Mouse (Mus musculus) heart, embryonic 11.5 days (tissue): ENCODE data around the gene Nmt2. TPM values are rescaled to one million over a fixed set of nuclear protein-coding genes. Genes with fewer than 3 reads are reported as not detected.

ENCODE experiments used
- ATAC-seq: fragments of 200-750 bp; cut with Nextera tagmentation; replicated peaks from 2 replicates; pipeline ENCODE4 v1.8.0; 2017; ENCODE audit warnings: moderate library complexity; ENCODE audit not compliant: insufficient number of reproducible peaks, low FRiP score, low TSS enrichment
- H3K27ac ChIP-seq: fragments of 300-500 bp; sonication (generic); 2 replicates; pipeline ENCODE4 v1.5.1; 2014; ENCODE audit warnings: mild to moderate bottlenecking, low read depth, low read length
- H3K27me3 ChIP-seq: fragments of 300-500 bp; sonication (generic); 2 replicates; pipeline ENCODE4 v1.6.1; 2014; ENCODE audit warnings: mild to moderate bottlenecking, low read length, mixed read lengths; ENCODE audit not compliant: control insufficient read depth, insufficient read depth
- H3K36me3 ChIP-seq: fragments of 300-500 bp; sonication (generic); 2 replicates; pipeline ENCODE4 v1.6.1; 2014; ENCODE audit warnings: mild to moderate bottlenecking, low read length, moderate library complexity, mixed read lengths; ENCODE audit not compliant: control insufficient read depth, insufficient read depth
- H3K4me1 ChIP-seq: fragments of 300-500 bp; sonication (generic); 2 replicates; pipeline ENCODE4 v1.6.1; 2014; ENCODE audit warnings: low read length; ENCODE audit not compliant: control insufficient read depth, insufficient read depth
- H3K4me2 ChIP-seq: fragments of 300-500 bp; sonication (generic); 2 replicates; pipeline ENCODE4 v1.6.1; 2014; ENCODE audit warnings: mild to moderate bottlenecking, moderate library complexity
- H3K4me3 ChIP-seq: fragments of 300-500 bp; sonication (generic); 2 replicates; pipeline ENCODE4 v1.5.1; 2014; ENCODE audit warnings: low read depth, low read length
- H3K9ac ChIP-seq: fragments of 300-500 bp; sonication (generic); 2 replicates; pipeline ENCODE4 v1.6.1; 2014; ENCODE audit warnings: mild to moderate bottlenecking, low read depth, low read length, moderate library complexity
- H3K9me3 ChIP-seq: fragments of 300-500 bp; sonication (generic); replicated peaks from 2 replicates; pipeline ENCODE4 v1.6.1; 2016; ENCODE audit warnings: low read length; ENCODE audit not compliant: control insufficient read depth
- WGBS: fragments of 180-500 bp; shearing (Covaris S2); extraction: QIAGEN DNeasy Blood & Tissue Kit; methylation state at CpG from one replicate; pipeline ENCODE4 v1.1.7; 2014; ENCODE audit not compliant: insufficient replicate concordance; 5-methylcytosine and 5-hydroxymethylcytosine counted together
- polyA plus RNA-seq: library from polyadenylated mRNA; unstranded; fragments of >200 nt; fragmentation: Nextera tagmentation; extraction: Ambion mirVana; gene quantifications from 2 replicates; pipeline ENCODE4 v1.2.1, GENCODE M21; 2014

Gene Nmt2
- polyA plus RNA-seq, 1 experiment from 2014 or later = 38.2 TPM

DNA sequence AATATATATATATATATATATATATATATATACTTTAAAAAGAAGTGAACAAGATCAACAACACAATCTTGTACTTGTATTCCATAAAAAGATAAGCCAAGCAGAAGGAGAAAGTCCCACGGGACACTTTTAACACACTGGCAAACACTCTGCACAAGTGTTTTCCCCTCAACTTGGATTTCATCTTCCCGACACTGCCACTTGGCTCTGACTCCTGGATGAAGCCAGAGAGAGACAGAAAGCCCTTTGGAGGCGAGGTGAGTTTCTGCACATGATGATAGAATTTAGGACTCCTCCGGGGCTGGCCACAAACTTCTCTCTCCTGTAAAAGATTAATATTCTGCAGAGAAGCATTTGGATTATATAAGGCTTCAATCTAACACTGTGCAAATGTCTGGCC lies 2.7 kb upstream of the Nmt2 start:
- no peak overlapping the region for H3K4me3 ChIP-seq
- no peak overlapping the region for H3K27ac ChIP-seq
- H3K9me3 ChIP-seq = no peaks in the 10 kb centered on the region
- H3K4me1 ChIP-seq = peaks cover 11% of the 10 kb centered on the region
- H3K9ac ChIP-seq = no peak overlapping the region
- H3K27me3 ChIP-seq = no peaks in the 10 kb centered on the region
- WGBS = 78% methylated on average over 4 of the region's 4 CpGs
- no peaks in the 10 kb centered on the region for H3K36me3 ChIP-seq
- no peak for ATAC-seq
- no peak overlapping the region for H3K4me2 ChIP-seq

DNA sequence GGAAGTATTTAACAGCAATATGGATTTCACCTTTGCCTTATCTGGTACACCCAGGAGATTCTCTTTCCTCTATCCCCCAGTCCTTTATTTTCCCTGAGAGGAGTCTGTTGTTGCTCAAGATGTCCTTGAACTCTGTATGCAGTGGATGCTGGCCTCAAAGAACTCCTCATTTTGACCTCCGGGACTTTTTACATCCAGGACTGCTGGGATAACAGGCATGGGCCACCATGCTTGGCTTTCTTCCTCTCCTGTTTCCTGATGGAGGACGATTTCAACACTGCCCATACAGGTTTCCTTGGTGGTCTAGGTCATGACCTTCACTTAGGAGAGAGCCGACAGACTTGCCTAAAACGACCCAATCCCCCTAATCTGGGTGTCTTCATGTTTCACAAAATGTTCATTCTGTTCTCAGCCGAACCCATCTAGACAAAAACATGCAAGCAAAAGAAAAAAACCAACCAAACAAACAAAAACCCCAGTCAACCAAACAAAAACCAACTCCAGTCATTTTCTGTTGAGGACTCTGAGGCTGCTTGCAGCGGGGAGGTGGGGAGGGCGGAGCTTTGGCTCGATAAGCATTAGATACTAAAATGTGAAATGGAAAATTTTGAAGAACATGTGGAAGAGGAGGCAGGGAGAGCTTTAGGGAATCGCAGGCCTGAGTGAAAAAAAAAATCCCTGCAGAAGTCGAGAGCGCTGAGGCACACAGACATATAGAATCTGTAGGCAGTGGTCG lies 978 bp upstream of the Nmt2 start:
- peak overlapping the region; percentile 86 for H3K4me3 ChIP-seq
- 10% methylated on average over 12 of the region's 12 CpGs for WGBS
- no peaks in the 10 kb centered on the region for H3K27me3 ChIP-seq
- H3K36me3 ChIP-seq = no peaks in the 10 kb centered on the region
- H3K4me1 ChIP-seq = peaks cover 11% of the 10 kb centered on the region
- peak overlapping the region; percentile 69 for H3K4me2 ChIP-seq
- no peaks in the 10 kb centered on the region for H3K9me3 ChIP-seq
- peak overlapping the region; percentile 80 for H3K27ac ChIP-seq
- H3K9ac ChIP-seq = peak overlapping the region; percentile 71
- ATAC-seq = no peak

DNA sequence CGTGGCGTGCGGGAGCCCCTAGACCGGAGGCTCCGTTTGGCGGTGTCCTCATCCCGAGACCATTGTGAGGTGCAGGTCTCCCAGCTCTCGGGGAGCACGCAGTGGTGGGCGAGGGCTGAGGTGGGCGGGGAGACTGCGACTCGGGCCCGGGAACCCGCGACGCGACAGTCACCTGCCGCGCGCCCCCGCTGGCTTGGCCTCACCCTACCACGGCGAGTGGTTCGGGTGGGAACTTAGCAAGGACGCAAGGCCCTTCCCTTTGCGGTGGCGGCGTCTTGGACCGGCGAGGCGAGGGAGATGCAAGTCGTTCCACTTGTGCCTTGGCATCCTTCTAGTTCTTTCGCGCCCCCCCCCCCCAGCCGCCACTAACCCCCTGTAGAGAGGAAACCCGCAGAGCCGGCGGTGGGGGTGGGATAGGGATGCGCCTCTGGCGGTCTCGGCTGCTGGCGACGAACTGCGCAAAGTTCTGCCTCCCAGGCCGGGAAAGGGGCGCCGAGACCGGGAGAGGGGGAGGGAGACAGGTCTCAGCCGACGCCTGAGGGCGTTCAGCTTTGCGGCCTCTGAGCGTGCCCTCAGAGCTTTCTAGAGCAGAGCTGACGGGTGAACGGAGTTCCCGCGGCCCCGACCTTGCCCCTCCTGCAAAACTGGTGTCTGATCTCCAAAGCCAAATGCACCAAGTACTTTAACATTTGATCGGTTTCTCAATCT lies 615 bp downstream of the Nmt2 start:
- WGBS = under 1% methylated on average over 52 of the region's 60 CpGs
- no peaks in the 10 kb centered on the region for H3K36me3 ChIP-seq
- H3K9me3 ChIP-seq = no peaks in the 10 kb centered on the region
- H3K27me3 ChIP-seq = no peaks in the 10 kb centered on the region
- peak overlapping the region; percentile 83 for H3K4me2 ChIP-seq
- H3K4me3 ChIP-seq = peak overlapping the region; percentile 86
- H3K27ac ChIP-seq = peak overlapping the region; percentile 89
- H3K4me1 ChIP-seq = peaks cover 11% of the 10 kb centered on the region
- peak; percentile 35 for ATAC-seq
- peak overlapping the region; percentile 89 for H3K9ac ChIP-seq

DNA sequence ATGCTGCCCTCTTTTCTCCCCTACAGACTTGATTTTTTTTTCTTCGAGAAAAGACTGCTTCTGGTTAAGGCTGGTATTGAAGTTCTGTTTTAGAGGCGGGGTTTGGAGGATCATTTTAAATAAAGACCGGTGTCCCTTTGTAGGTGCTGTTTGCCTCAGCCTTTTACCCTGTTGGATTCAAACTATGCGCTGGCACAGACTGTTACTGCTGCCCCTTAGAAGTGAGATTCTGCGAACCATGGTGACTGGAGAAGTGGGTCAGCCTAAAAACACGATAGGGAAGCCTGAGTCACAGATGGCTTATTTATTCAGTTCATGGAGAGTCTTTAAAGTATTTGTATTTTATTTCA lies 1.1 kb downstream of the Nmt2 start:
- no peaks in the 10 kb centered on the region for H3K9me3 ChIP-seq
- peak overlapping the region; percentile 89 for H3K27ac ChIP-seq
- no peak for ATAC-seq
- H3K27me3 ChIP-seq = no peaks in the 10 kb centered on the region
- H3K4me1 ChIP-seq = peaks cover 11% of the 10 kb centered on the region
- H3K4me2 ChIP-seq = peak overlapping the region; percentile 83
- H3K36me3 ChIP-seq = no peaks in the 10 kb centered on the region
- WGBS = 2% methylated on average over 6 of the region's 6 CpGs
- H3K4me3 ChIP-seq = peak overlapping the region; percentile 86
- peak overlapping the region; percentile 89 for H3K9ac ChIP-seq

DNA sequence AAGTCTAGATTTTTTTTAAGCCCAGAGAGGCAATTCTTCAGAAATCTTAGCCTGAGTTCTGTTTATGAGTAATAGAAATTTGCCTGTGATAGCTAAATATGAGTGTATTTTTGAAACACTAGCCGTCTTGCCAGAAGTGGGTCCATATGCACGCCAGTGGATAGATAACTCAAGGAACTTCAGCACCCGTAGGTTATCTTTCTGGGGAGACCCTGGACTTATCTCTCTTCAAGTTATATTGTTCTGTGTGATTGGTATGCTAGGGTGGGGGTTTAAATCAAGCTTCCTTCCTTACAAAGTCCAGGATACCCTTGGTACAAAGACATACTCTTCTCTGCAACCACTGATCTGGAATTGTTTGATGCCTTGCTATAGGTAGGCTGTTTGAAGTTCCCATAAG lies 1.7 kb downstream of the Nmt2 start:
- Histone ChIP-seq H3K9me3 (no peaks in the 10 kb centered on the region), H3K4me2 (peak overlapping the region; percentile 83), H3K27ac (peak overlapping the region; percentile 89; the same call in 1 of the 2 replicates), H3K36me3 (no peaks in the 10 kb centered on the region), H3K4me3 (peak overlapping the region; percentile 86), H3K4me1 (peaks cover 11% of the 10 kb centered on the region), H3K27me3 (no peaks in the 10 kb centered on the region), H3K9ac (0 out of 2 replicates have a peak overlapping the region, but pooled peaks have one; percentile 28)
- no peak for ATAC-seq
- 13% methylated on average over 3 of the region's 3 CpGs for WGBS

DNA sequence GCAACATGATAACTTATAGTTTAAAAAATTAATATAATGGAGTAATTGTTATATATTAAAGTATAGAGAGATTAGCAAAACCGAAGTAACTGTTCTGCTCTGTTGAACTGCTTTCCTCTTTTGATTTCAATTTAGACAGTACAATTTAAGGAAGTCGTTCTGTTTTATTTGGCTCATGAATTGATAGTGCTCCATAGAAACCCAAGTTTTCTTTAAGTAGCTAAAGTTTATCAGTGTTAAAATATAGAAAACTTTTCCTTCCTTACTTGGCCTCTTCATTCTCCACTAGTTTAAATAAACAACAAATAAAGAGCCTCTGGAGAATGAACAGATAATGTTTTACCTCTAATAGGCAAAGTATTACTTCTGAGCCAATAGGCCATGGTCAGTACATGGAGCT lies 2.2 kb downstream of the Nmt2 start:
- Histone ChIP-seq H3K4me2 (peak overlapping the region; percentile 83; the same call in 1 of the 2 replicates), H3K27ac (no peak overlapping the region), H3K9me3 (no peaks in the 10 kb centered on the region), H3K9ac (no peak overlapping the region), H3K27me3 (no peaks in the 10 kb centered on the region), H3K4me1 (peaks cover 11% of the 10 kb centered on the region), H3K4me3 (no peak overlapping the region), H3K36me3 (no peaks in the 10 kb centered on the region)
- WGBS = 65% methylated on average over 2 of the region's 2 CpGs
- ATAC-seq = no peak

DNA sequence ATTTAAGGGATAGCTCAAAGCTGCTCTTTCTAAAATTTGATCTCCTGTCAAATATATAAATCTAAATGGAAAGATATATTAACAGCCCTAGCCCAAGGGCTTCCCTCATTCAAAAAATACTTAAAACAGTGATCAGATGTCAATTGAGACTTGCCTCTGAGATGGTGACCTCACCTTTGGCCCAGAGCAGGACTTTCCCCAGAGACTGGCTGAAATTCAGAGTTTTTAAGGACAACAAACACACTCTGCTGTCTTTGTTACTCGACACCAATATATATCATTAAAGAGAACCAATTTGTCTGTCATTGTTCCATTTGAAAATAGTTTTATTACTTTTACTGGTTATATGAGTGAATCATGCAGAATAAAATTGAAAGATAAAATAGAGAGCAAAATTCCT lies 5.6 kb downstream of the Nmt2 start:
- Histone ChIP-seq H3K4me1 (peaks cover 8% of the 10 kb centered on the region), H3K27me3 (no peaks in the 10 kb centered on the region), H3K9me3 (no peaks in the 10 kb centered on the region), H3K27ac (no peak overlapping the region), H3K4me2 (no peak overlapping the region), H3K4me3 (no peak overlapping the region), H3K9ac (no peak overlapping the region), H3K36me3 (no peaks in the 10 kb centered on the region)
- no peak for ATAC-seq
- 85% methylated on average over 1 of the region's 1 CpGs for WGBS

DNA sequence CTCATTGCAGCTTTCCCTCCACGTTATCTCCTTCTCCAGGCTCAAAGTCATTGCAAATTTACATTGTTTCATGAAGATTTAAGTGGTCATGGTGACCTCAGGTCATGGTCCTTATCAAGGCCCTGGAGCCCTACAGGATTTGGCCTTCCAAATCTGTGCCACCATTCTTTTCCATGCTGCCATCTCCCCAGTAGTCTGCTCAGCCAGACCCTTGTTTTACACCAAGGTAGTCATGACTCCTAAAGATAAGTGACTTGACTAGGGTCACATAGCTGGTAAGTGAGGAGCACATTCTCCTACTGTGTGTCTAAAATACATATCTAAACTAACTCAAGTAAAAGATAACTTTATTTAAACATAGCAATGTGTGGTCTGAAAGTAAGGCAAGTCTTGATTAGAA lies 8.2 kb downstream of the Nmt2 start:
- Histone ChIP-seq H3K4me3 (no peak overlapping the region), H3K9ac (no peak overlapping the region), H3K27ac (no peak overlapping the region), H3K4me2 (no peak overlapping the region), H3K27me3 (no peaks in the 10 kb centered on the region), H3K4me1 (no peaks in the 10 kb centered on the region), H3K9me3 (no peaks in the 10 kb centered on the region), H3K36me3 (no peaks in the 10 kb centered on the region)
- whole genome bisulfite sequencing = 61% methylated on average over 1 of the region's 1 CpGs
- ATAC-seq = no peak
